Mouse (Mus musculus): ENCODE data around the gene Sox10. TPM values are rescaled to one million over a fixed set of nuclear protein-coding genes. Genes with fewer than 3 reads are reported as not detected.
A peak's percentile ranks its signal among the peaks of the same experiment; 100 is the strongest.

The Sox10 gene
- polyA plus RNA-seq, 1 experiment from 2014 or later, result 9.5 TPM

DNA sequence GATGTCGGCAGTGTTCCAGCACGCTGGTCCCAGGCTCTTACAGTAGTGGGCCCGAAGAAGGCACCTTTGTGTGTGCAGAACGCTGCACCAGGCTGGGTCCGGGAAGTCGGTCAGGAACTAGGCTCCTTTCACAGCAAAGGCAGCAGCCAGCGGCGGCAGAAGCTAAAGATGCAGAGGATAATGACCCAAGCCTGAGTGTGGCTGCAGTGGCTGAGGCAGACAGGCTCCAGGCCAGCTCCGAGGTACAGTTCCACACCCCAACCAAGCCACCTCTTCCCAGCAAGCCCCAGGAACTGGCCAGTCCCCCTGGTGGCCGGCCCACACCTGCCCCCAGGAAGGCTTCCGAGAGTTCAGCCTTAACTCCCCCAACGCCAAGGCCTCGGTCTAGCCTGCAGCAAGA, 42.5 kb downstream of the Sox10 start:
- no peaks in the 10 kb centered on the region for H3K4me1 ChIP-seq (ENCODE audit: control insufficient read depth, insufficient read depth, low read depth, low read length)
- peaks cover 33% of the 10 kb centered on the region for H3K36me3 ChIP-seq (ENCODE audit: control insufficient read depth, insufficient read depth, low read length)
- no peak overlapping the region for H3K4me3 ChIP-seq (ENCODE audit: low read length)
- no peak overlapping the region for H3K9ac ChIP-seq (ENCODE audit: low read depth, low read length)
- ATAC-seq, result no peak
- H3K27ac ChIP-seq (ENCODE audit: low read depth, low read length), result no peak overlapping the region
- H3K4me2 ChIP-seq (ENCODE audit: low read length), result no peak overlapping the region
- H3K9me3 ChIP-seq (ENCODE audit: control insufficient read depth, low read length), result no peaks in the 10 kb centered on the region
- no peaks in the 10 kb centered on the region for H3K27me3 ChIP-seq (replicated peaks; ENCODE audit: control insufficient read depth, insufficient read depth, low read length)
- 85% methylated on average over 13 of the region's 13 CpGs for WGBS

DNA sequence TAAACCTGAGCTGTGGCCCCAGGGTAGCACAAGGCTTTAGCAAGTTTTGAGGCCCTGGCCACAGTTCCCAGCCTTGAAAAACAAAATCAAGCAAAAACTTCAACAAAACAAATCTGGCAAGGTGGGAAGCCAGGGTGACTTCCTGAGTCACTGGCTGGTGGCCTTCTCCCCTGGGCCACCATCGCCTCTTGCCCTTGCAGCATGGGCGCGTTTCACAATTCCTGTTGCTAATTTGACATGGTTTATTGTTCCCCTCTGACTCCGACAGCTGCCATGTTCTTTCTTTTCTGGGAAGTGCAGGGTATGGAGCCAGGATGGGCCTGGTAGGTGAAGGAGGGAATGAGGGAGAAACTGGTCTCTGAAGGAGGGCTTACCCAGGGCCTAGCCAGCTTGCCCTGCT, 42.9 kb downstream of the Sox10 start:
- Histone ChIP-seq H3K9me3 (ENCODE audit: control insufficient read depth, low read length) (no peaks in the 10 kb centered on the region), H3K4me3 (ENCODE audit: low read length) (no peak overlapping the region), H3K27ac (ENCODE audit: low read depth, low read length) (no peak overlapping the region), H3K9ac (ENCODE audit: low read depth, low read length) (no peak overlapping the region), H3K36me3 (ENCODE audit: control insufficient read depth, insufficient read depth, low read length) (peaks cover 29% of the 10 kb centered on the region), H3K27me3 (replicated peaks; ENCODE audit: control insufficient read depth, insufficient read depth, low read length) (no peaks in the 10 kb centered on the region), H3K4me1 (ENCODE audit: control insufficient read depth, insufficient read depth, low read depth, low read length) (no peaks in the 10 kb centered on the region), H3K4me2 (ENCODE audit: low read length) (no peak overlapping the region)
- WGBS, result 31% methylated on average over 4 of the region's 4 CpGs
- no peak for ATAC-seq

DNA sequence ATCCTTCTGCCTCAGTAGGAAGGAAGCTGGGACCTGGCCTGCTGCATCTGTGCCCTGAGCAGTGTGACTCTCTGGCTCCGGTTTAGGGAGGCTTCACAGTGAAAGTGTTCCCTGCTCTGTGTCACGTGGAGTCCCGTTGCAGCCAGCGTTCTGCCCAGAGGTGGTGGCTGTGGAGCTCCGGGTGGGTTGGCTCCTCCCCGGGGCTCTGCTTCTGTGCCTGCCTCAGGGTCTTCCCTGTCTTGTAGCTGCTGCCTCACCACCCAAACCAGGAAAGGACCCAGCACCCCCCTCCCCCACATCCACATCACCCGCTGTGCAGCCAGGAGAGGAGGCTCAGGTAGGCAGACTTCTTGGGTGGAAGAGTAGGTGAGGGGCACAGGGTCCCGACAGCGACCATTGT, 45.5 kb downstream of the Sox10 start:
- Histone ChIP-seq H3K27ac (ENCODE audit: low read depth, low read length) (no peak overlapping the region), H3K4me1 (ENCODE audit: control insufficient read depth, insufficient read depth, low read depth, low read length) (no peaks in the 10 kb centered on the region), H3K36me3 (ENCODE audit: control insufficient read depth, insufficient read depth, low read length) (peaks cover 23% of the 10 kb centered on the region), H3K27me3 (replicated peaks; ENCODE audit: control insufficient read depth, insufficient read depth, low read length) (no peaks in the 10 kb centered on the region), H3K4me2 (ENCODE audit: low read length) (no peak overlapping the region), H3K9ac (ENCODE audit: low read depth, low read length) (no peak overlapping the region), H3K9me3 (ENCODE audit: control insufficient read depth, low read length) (no peaks in the 10 kb centered on the region), H3K4me3 (ENCODE audit: low read length) (no peak overlapping the region)
- WGBS, result 79% methylated on average over 9 of the region's 9 CpGs
- no peak for ATAC-seq

DNA sequence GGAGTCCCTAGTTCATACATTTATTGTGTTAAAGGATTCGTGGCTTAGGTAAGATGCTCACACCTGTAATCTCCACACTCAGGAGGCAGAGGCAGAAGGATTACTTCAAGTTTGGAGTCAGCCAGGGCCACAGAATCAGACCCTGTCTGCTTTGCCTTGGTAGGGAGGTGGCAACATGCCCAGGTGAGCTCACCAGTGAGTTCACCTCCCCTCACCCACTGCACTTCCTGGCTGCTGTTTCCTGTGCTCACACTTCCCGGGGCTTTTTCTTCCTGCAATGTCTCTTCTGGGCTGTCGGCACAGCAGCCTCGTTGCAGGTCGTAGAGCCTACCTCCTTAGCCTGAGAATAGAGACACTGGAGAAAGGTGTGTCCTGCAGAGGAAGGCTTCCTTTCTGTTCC, 49.8 kb downstream of the Sox10 start:
- ATAC-seq, result no peak
- WGBS, result 69% methylated on average over 5 of the region's 5 CpGs
- no peak overlapping the region for H3K27ac ChIP-seq (ENCODE audit: low read depth, low read length)
- H3K9me3 ChIP-seq (ENCODE audit: control insufficient read depth, low read length), result no peaks in the 10 kb centered on the region
- H3K4me1 ChIP-seq (ENCODE audit: control insufficient read depth, insufficient read depth, low read depth, low read length), result peaks cover 15% of the 10 kb centered on the region
- H3K4me3 ChIP-seq (ENCODE audit: low read length), result no peak overlapping the region
- H3K9ac ChIP-seq (ENCODE audit: low read depth, low read length), result no peak overlapping the region
- H3K27me3 ChIP-seq (replicated peaks; ENCODE audit: control insufficient read depth, insufficient read depth, low read length), result no peaks in the 10 kb centered on the region
- H3K4me2 ChIP-seq (ENCODE audit: low read length), result no peak overlapping the region
- peaks cover 11% of the 10 kb centered on the region for H3K36me3 ChIP-seq (ENCODE audit: control insufficient read depth, insufficient read depth, low read length)

DNA sequence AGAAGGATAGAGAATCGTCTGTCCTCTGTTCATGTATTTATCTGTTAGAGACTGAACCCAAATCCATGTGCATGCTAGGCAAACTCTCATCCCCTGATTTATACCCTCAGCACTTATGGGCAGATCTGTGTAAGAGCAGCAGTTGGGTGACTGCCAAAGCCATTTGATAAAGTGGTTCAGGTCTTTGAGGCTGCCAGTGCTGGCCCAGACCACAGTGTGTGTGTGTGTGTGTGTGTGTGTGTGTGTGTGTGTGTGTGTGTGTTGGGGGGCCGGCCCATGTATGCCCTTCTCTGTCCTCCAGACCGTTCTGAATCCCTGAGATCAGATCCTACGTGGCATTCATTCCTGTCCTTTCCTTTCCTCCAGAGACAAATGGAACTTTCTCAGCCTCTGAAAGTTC, 53.3 kb downstream of the Sox10 start:
- Histone ChIP-seq H3K36me3 (ENCODE audit: control insufficient read depth, insufficient read depth, low read length) (peaks cover 11% of the 10 kb centered on the region), H3K27ac (ENCODE audit: low read depth, low read length) (no peak overlapping the region), H3K27me3 (replicated peaks; ENCODE audit: control insufficient read depth, insufficient read depth, low read length) (no peaks in the 10 kb centered on the region), H3K4me2 (ENCODE audit: low read length) (no peak overlapping the region), H3K9ac (ENCODE audit: low read depth, low read length) (no peak overlapping the region), H3K4me1 (ENCODE audit: control insufficient read depth, insufficient read depth, low read depth, low read length) (peaks cover 15% of the 10 kb centered on the region), H3K9me3 (ENCODE audit: control insufficient read depth, low read length) (no peaks in the 10 kb centered on the region), H3K4me3 (ENCODE audit: low read length) (no peak overlapping the region)
- 84% methylated on average over 4 of the region's 4 CpGs for WGBS
- ATAC-seq, result no peak

DNA sequence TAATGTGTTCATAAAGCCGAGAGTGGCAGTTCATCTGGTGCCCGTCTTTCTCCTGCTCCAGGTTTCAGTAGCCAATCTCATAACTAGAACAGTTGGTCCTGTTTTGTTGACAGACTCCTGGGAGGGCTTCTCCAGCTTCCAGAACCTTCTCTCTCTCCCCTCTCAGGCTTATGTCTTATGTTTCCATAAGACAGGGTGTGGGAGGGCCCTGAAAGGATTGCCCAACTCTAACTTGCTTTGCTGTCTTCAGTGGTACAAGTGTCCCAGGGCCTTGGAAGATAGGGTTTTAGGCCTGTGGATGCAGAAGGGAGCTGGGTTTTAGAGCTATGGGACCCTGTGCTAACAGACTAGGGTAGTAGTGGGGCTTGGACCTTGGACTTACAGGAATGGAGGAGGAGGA, 54.5 kb downstream of the Sox10 start:
- H3K9ac ChIP-seq (ENCODE audit: low read depth, low read length), result peak overlapping the region; percentile 89
- no peaks in the 10 kb centered on the region for H3K9me3 ChIP-seq (ENCODE audit: control insufficient read depth, low read length)
- H3K36me3 ChIP-seq (ENCODE audit: control insufficient read depth, insufficient read depth, low read length), result peaks cover 10% of the 10 kb centered on the region
- peaks cover 15% of the 10 kb centered on the region for H3K4me1 ChIP-seq (ENCODE audit: control insufficient read depth, insufficient read depth, low read depth, low read length)
- WGBS, result 62% methylated on average over 2 of the region's 2 CpGs
- no peak for ATAC-seq
- peak overlapping the region; percentile 69 for H3K4me3 ChIP-seq (ENCODE audit: low read length)
- H3K4me2 ChIP-seq (ENCODE audit: low read length), result peak overlapping the region; percentile 70
- no peak overlapping the region for H3K27ac ChIP-seq (ENCODE audit: low read depth, low read length)
- no peaks in the 10 kb centered on the region for H3K27me3 ChIP-seq (replicated peaks; ENCODE audit: control insufficient read depth, insufficient read depth, low read length)

DNA sequence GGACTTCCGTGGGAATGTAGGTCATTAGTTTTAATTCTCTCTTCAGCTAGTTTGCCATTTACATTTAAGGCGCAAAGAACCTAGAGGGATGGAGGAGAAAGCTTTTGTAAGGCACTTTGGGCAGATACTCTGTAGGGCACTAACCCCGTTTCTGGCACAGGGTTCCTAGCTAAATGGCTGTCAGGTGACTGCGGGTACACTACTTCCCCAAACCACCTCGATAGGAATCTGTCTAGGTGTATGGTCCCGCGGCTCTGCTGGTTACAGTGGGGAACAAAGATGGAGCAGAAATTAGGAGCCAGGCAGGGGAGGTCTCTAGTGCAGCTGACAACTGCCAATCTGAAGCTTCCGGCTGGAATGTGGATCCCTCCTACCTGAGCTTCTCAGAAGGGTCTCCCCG, 55.0 kb downstream of the Sox10 start:
- Histone ChIP-seq H3K4me3 (ENCODE audit: low read length) (peak overlapping the region; percentile 69), H3K9ac (ENCODE audit: low read depth, low read length) (peak overlapping the region; percentile 89), H3K4me1 (ENCODE audit: control insufficient read depth, insufficient read depth, low read depth, low read length) (peaks cover 15% of the 10 kb centered on the region), H3K9me3 (ENCODE audit: control insufficient read depth, low read length) (no peaks in the 10 kb centered on the region), H3K4me2 (ENCODE audit: low read length) (peak overlapping the region; percentile 70), H3K27ac (ENCODE audit: low read depth, low read length) (no peak overlapping the region), H3K27me3 (replicated peaks; ENCODE audit: control insufficient read depth, insufficient read depth, low read length) (no peaks in the 10 kb centered on the region), H3K36me3 (ENCODE audit: control insufficient read depth, insufficient read depth, low read length) (peaks cover 6% of the 10 kb centered on the region)
- no peak for ATAC-seq
- WGBS, result 16% methylated on average over 9 of the region's 9 CpGs

DNA sequence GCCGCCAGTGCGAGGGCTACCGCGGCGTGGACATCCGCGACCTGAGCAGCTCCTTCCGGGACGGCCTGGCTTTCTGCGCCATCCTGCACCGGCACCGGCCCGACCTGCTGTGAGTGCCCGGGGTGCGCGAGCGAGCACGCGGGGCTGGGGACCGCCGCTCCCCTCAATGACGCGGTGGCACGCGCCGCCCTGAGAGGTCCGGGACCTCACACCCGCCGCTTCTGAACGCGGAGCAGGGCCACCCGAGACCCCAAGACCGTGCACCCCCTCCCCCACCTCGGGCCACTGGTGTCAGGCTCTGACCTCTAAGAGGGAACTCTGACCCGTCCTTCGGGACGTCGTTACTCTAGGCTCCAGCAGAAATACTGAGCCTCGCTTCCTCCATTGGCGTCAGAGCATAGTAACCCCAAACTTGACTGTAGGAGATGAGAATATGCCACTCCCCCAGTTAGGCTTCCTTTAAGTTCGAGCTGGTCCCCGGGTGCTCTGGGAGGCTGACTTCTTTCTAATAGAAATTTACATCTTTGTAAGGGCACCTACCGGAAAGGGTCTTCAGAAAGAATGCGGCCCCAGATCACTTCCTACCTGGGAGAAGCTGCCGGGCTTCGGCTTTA, 55.6 kb downstream of the Sox10 start:
- Histone ChIP-seq H3K9ac (ENCODE audit: low read depth, low read length) (peak overlapping the region; percentile 89), H3K9me3 (ENCODE audit: control insufficient read depth, low read length) (no peaks in the 10 kb centered on the region), H3K4me1 (ENCODE audit: control insufficient read depth, insufficient read depth, low read depth, low read length) (peaks cover 15% of the 10 kb centered on the region), H3K36me3 (ENCODE audit: control insufficient read depth, insufficient read depth, low read length) (peaks cover under 1% of the 10 kb centered on the region; the same call in 1 of the 2 replicates), H3K4me3 (ENCODE audit: low read length) (peak overlapping the region; percentile 69), H3K27ac (ENCODE audit: low read depth, low read length) (peak overlapping the region; percentile 75), H3K4me2 (ENCODE audit: low read length) (peak overlapping the region; percentile 70), H3K27me3 (replicated peaks; ENCODE audit: control insufficient read depth, insufficient read depth, low read length) (no peaks in the 10 kb centered on the region)
- ATAC-seq, result no peak; the same call in none of the 2 replicates
- WGBS, result under 1% methylated on average over 36 of the region's 46 CpGs

DNA sequence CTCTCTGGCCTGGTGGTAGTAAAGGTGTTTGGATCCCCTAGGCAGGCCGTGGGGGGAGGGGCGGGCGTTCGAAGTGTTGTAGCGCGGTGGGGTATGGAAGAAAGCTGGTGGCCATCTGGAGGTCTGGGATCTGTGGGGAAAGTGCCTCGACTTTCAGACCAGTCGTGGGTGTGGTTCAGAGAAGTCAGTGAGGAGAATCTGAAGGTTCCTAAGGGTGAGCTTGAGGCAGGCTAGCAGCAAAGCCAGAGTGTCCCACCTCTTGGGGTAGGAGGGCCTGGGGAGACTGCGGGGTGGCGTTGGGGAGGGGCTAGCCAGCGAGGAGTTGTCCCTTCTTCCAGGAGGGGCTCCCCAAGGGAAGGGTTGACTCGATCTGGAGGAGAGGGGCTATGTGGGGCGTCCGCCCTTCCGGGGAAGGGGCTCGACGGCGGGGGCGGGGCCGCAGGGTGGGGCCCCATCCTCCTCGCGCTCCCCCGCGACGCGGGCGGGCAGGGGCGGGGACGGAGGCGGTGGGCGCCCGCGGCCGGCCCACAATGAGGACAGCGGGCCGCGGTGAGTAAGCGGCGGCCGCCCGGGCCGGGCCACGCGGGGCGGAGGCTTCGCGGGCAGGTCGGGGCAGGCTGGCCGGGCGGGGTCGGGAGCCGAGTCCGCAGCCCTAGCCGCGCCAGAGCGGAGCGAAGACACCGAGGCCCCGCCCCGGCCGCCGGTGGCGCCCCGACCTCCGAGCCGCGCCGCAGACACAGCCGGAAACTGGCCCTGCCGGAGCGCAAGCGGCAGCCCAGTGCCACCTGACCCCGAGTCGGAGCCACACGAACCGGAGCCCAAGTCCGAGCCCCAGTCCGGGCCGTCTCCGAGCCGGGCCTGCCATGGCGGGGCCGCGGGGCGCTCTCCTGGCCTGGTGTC, 56.4 kb downstream of the Sox10 start, which contains the start of gene Micall1:
Gene Micall1 (plus strand): TSS at position 478 of the 900 bp plus-strand sequence.
- Histone ChIP-seq H3K36me3 (ENCODE audit: control insufficient read depth, insufficient read depth, low read length) (no peaks in the 10 kb centered on the region), H3K4me2 (ENCODE audit: low read length) (peak within 1 kb of the TSS; percentile 70), H3K27ac (ENCODE audit: low read depth, low read length) (peak within 1 kb of the TSS; percentile 75), H3K9me3 (ENCODE audit: control insufficient read depth, low read length) (no peaks in the 10 kb centered on the region), H3K9ac (ENCODE audit: low read depth, low read length) (peak within 1 kb of the TSS; percentile 89), H3K27me3 (replicated peaks; ENCODE audit: control insufficient read depth, insufficient read depth, low read length) (no peaks in the 10 kb centered on the region), H3K4me1 (ENCODE audit: control insufficient read depth, insufficient read depth, low read depth, low read length) (peaks cover 15% of the 10 kb centered on the region), H3K4me3 (ENCODE audit: low read length) (peak within 1 kb of the TSS; percentile 69)
- ATAC-seq, result peak; percentile 79
- 1% methylated on average over 41 of the region's 85 CpGs for WGBS
